Mouse (Mus musculus): ENCODE results near the gene Adamts12. TPM values are rescaled to one million over a fixed set of nuclear protein-coding genes. Genes with fewer than 3 reads are reported as not detected.

Gene Adamts12
- total and polyA plus RNA-seq, 3 experiments = not detected

DNA sequence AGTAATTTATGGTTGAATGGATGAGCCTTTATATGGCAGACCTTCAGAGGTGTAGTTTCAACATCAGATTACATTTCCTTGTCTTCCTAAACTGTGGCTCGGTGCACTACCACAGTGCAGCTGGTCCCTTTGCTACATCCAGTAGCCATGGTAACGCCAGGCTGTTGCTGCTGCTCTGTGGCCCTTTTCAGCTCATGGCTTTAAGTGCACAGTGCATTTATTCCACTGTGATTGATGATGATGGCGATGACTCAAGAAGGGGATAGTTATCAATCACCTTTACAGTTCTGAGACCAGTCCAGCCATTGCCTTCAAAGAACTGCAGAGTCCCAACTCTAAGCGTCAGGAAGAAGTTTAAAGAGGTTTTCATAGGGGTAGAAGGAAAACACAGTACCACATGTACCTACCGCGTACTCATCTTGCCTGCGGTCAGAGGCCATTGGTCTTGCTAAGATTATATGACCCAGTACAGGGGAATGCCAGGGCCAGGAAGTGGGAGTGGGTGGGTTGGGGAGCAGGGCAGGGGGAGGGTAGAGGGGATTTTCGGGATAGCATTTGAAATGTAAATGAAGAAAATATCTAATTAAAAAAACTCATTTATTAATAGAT, 18.5 kb downstream of the Adamts12 start:
- Histone ChIP-seq H3K4me1 (ENCODE audit: control insufficient read depth in 1 of 2, insufficient read depth in 2 of 2, low read length in 2 of 2) (no peaks in the 10 kb centered on the region), H3K9ac (ENCODE audit: control insufficient read depth, low read depth, low read length, poor library complexity, severe bottlenecking) (no peak overlapping the region), H3K36me3 (ENCODE audit: control insufficient read depth in 1 of 2, insufficient read depth in 2 of 2, low read length in 2 of 2) (no peaks in the 10 kb centered on the region), H3K79me2 (ENCODE audit: control insufficient read depth, insufficient read depth, low read length, poor library complexity) (no peaks in the 10 kb centered on the region), H3K27ac (ENCODE audit: control insufficient read depth, low read depth, low read length) (no peak overlapping the region), H3K27me3 (ENCODE audit: control insufficient read depth in 1 of 2, insufficient read depth in 2 of 2, low read length in 2 of 2) (no peaks in the 10 kb centered on the region), H3K4me3 (ENCODE audit: control insufficient read depth in 1 of 2, insufficient read depth in 1 of 2, low read depth in 2 of 2, low read length in 2 of 2) (no peak overlapping the region), H3K9me3 (replicated peaks; ENCODE audit: insufficient read depth, low read length) (no peaks in the 10 kb centered on the region)
- TF ChIP-seq ZKSCAN1 (IDR thresholded peaks at IDR 0.05; ENCODE audit: low read depth, low read length) (no peak), SMC3 (IDR thresholded peaks at IDR 0.05; ENCODE audit: low read depth, low read length) (no peak), GABPA (IDR thresholded peaks at IDR 0.05; ENCODE audit: low read depth, low read length) (no peak), KAT2A (conservative IDR thresholded peaks at IDR 0.05; ENCODE audit: low read depth, low read length) (no peak), E2F4 (IDR thresholded peaks at IDR 0.05; ENCODE audit: borderline replicate concordance, low read depth, low read length) (no peak), RAD21 (IDR thresholded peaks at IDR 0.05; ENCODE audit: low read depth, low read length) (no peak), GATA1 (IDR thresholded peaks at IDR 0.05; ENCODE audit: low read depth, low read length) (no peak), JUND (IDR thresholded peaks at IDR 0.05; ENCODE audit: low read depth, low read length) (no peak), TAL1 (IDR thresholded peaks at IDR 0.05; ENCODE audit: low read length) (no peak), ZNF384 (IDR thresholded peaks at IDR 0.05; ENCODE audit: low read depth, low read length) (no peak), POLR2AphosphoS5 (IDR thresholded peaks at IDR 0.05; ENCODE audit: borderline replicate concordance, low read depth, low read length) (no peak), ZMIZ1 (IDR thresholded peaks at IDR 0.05; ENCODE audit: low read depth, low read length) (no peak), MEF2A (IDR thresholded peaks at IDR 0.05; ENCODE audit: extremely low read depth, insufficient replicate concordance, low read depth, low read length, poor library complexity, severe bottlenecking) (no peak), ZC3H11A (IDR thresholded peaks at IDR 0.05; ENCODE audit: low read depth, low read length) (no peak), HCFC1 (IDR thresholded peaks at IDR 0.05; ENCODE audit: low read depth, low read length) (no peak), MXI1 (IDR thresholded peaks at IDR 0.05; ENCODE audit: low read depth, low read length) (no peak), RCOR1 (IDR thresholded peaks at IDR 0.05; ENCODE audit: low read depth, low read length) (no peak), CTCF (IDR thresholded peaks at IDR 0.05 in 2 of 3, conservative IDR thresholded peaks at IDR 0.05 in 1 of 3; ENCODE audit: control insufficient read depth in 1 of 3, insufficient read depth in 1 of 3, low read depth in 2 of 3, low read length in 3 of 3, poor library complexity in 1 of 3, severe bottlenecking in 1 of 3) (no peak)
- no peak for DNase-seq (ENCODE audit: low read depth, low spot score)

DNA sequence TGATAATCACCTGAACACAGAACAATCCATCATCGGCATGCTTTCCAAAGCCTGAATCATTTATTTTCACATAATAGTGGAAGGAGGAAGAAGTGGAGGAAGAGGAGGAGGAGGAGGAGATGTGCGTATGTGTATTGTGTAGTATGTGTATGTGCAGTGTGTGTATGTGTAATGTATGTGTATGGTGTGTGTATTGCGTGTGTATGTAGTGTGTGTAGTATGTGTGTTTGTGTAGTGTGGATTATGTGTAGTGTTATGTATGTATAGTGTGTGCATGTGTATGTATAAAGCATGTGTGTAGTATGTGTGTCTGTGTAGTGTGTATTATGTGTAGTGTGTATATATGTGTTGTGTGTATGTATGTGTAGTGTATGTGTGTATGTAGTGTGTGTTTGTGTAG, 19.1 kb downstream of the Adamts12 start:
- Histone ChIP-seq H3K27ac (ENCODE audit: control insufficient read depth, low read depth, low read length) (no peak overlapping the region), H3K9me3 (replicated peaks; ENCODE audit: insufficient read depth, low read length) (no peaks in the 10 kb centered on the region), H3K79me2 (ENCODE audit: control insufficient read depth, insufficient read depth, low read length, poor library complexity) (no peaks in the 10 kb centered on the region), H3K27me3 (ENCODE audit: control insufficient read depth in 1 of 2, insufficient read depth in 2 of 2, low read length in 2 of 2) (no peaks in the 10 kb centered on the region), H3K4me3 (ENCODE audit: control insufficient read depth in 1 of 2, insufficient read depth in 1 of 2, low read depth in 2 of 2, low read length in 2 of 2) (no peak overlapping the region), H3K9ac (ENCODE audit: control insufficient read depth, low read depth, low read length, poor library complexity, severe bottlenecking) (no peak overlapping the region), H3K4me1 (ENCODE audit: control insufficient read depth in 1 of 2, insufficient read depth in 2 of 2, low read length in 2 of 2) (no peaks in the 10 kb centered on the region), H3K36me3 (ENCODE audit: control insufficient read depth in 1 of 2, insufficient read depth in 2 of 2, low read length in 2 of 2) (no peaks in the 10 kb centered on the region)
- no peak for DNase-seq (ENCODE audit: low read depth, low spot score)
- TF ChIP-seq TCF12 (IDR thresholded peaks at IDR 0.05; ENCODE audit: low read depth, low read length) = no peak
- TF ChIP-seq POLR2AphosphoS5 (IDR thresholded peaks at IDR 0.05; ENCODE audit: borderline replicate concordance, low read depth, low read length) = peak; percentile 57; the same call in 1 of the 2 replicates

All from MEL (cell line).